Mouse (Mus musculus) thymus, adult 2 months (tissue): ENCODE measurements around the gene Rpain. TPM values are rescaled to one million over a fixed set of nuclear protein-coding genes. Genes with fewer than 3 reads are reported as not detected.

Source experiments
- DNase-seq: peaks from one replicate; pipeline ENCODE4 v3.0.0; 2021
- H3K27ac ChIP-seq: fragments of 200-500 bp; 2 replicates; pipeline ENCODE4 v1.5.1; 2012; ENCODE audit warnings: low read length, control low read depth; ENCODE audit not compliant: control insufficient read depth, insufficient read depth
- H3K27me3 ChIP-seq: fragments of 200-500 bp; 2 replicates; pipeline ENCODE4 v1.6.1; 2012; ENCODE audit warnings: mild to moderate bottlenecking, low read length, moderate library complexity, mixed read lengths; ENCODE audit not compliant: control insufficient read depth, insufficient read depth
- H3K36me3 ChIP-seq: fragments of 200-500 bp; 2 replicates; pipeline ENCODE4 v1.6.1; 2012; ENCODE audit warnings: mild to moderate bottlenecking, low read length, moderate library complexity; ENCODE audit not compliant: control insufficient read depth, insufficient read depth
- H3K4me1 ChIP-seq: fragments of 200-500 bp; replicated peaks from 2 replicates; pipeline ENCODE4 v1.6.1; 2012; ENCODE audit warnings: low read length; ENCODE audit not compliant: control insufficient read depth, insufficient read depth
- H3K4me3 ChIP-seq: fragments of 200-500 bp; 2 replicates; pipeline ENCODE4 v1.5.1; 2012; ENCODE audit warnings: mild to moderate bottlenecking, low read length, control low read depth, moderate library complexity; ENCODE audit not compliant: control insufficient read depth, insufficient read depth
- CTCF ChIP-seq: fragments of 200-500 bp; IDR thresholded peaks from 2 replicates; pipeline ENCODE4 v1.5.1; 2012; ENCODE audit warnings: mild to moderate bottlenecking, control low read depth, low read length, moderate library complexity, borderline replicate concordance; ENCODE audit not compliant: control insufficient read depth, poor library complexity, insufficient read depth; ENCODE audit errors: extremely low read depth
- POLR2A ChIP-seq: fragments of 200-500 bp; IDR thresholded peaks from 2 replicates; pipeline ENCODE4 v1.6.1; 2012; ENCODE audit warnings: mild to moderate bottlenecking, low read length, control low read depth, moderate library complexity; ENCODE audit not compliant: control insufficient read depth, poor library complexity, insufficient read depth; ENCODE audit errors: extremely low read depth
- WGBS: fragments of 180-500 bp; shearing (Covaris S2); methylation state at CpG from one replicate; pipeline ENCODE4 v1.1.7; 2018; 5-methylcytosine and 5-hydroxymethylcytosine counted together
- polyA plus RNA-seq: library from polyadenylated mRNA; depleted of rRNA; stranded (reverse); fragments of >200 nt; gene quantifications from 2 replicates; pipeline ENCODE4 v1.2.3, GENCODE M21; 2012

The Rpain gene
- polyA plus RNA-seq, 1 experiment, result 63.5 TPM

DNA sequence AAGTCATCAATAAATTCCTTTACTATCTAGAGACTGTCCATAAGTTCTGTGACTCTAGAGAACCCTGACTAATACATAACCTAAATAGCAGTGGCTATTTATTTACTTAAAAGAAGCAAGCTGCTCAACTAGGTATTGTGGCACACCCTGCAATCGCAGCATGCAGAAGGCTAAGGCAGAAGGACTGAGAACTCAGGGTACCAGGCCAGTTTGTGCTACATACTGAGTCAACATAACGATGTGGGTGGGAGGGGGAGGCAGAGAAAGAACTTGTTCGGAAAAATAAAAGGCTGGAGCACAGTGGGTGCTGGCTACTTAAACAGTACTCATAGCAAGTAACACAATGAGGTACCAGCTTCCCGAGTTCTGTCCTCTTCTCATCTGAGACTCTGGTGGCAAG lies 31.2 kb downstream of the Rpain start:
- H3K27me3 ChIP-seq, result no peaks in the 10 kb centered on the region
- H3K27ac ChIP-seq, result no peak overlapping the region
- 92% methylated on average over 4 of the region's 4 CpGs for WGBS
- TF ChIP-seq CTCF, result no peak
- TF ChIP-seq POLR2A, result no peak
- peaks cover 8% of the 10 kb centered on the region; the same call in 1 of the 2 replicates for H3K4me1 ChIP-seq
- no peak for DNase-seq
- H3K36me3 ChIP-seq, result peaks cover 6% of the 10 kb centered on the region
- H3K4me3 ChIP-seq, result no peak overlapping the region

- Histone ChIP-seq H3K27ac (no peak overlapping the region), H3K36me3 (no peaks in the 10 kb centered on the region), H3K4me1 (peaks cover 8% of the 10 kb centered on the region; the same call in 1 of the 2 replicates), H3K4me3 (peak overlapping the region; percentile 59), H3K27me3 (no peaks in the 10 kb centered on the region)
- TF ChIP-seq POLR2A (no peak), CTCF (no peak)
- DNase-seq, result no peak
- under 1% methylated on average over 49 of the region's 49 CpGs for WGBS
Observed at GRCm38 (mm10) chr11:71003611-71004315, 33.8 kb downstream of the Rpain start.

GRCm38 (mm10) chr11:71004316-71004773 lies 34.3 kb downstream of the Rpain start, which contains the start of gene Dhx33:
Gene Dhx33, minus strand, starts transcription at chr11:71004437.
- under 1% methylated on average over 35 of the region's 35 CpGs for WGBS
- no peaks in the 10 kb centered on the region for H3K36me3 ChIP-seq

GRCm38 (mm10) chr11:71005046-71005445 lies 35.0 kb downstream of the Rpain start:
- DNase-seq, result no peak
- H3K36me3 ChIP-seq, result peaks cover 4% of the 10 kb centered on the region; the same call in 1 of the 2 replicates
- no peak overlapping the region for H3K27ac ChIP-seq
- WGBS, result 42% methylated on average over 5 of the region's 5 CpGs
- H3K4me1 ChIP-seq, result peaks cover 8% of the 10 kb centered on the region; the same call in 1 of the 2 replicates
- H3K4me3 ChIP-seq, result no peak overlapping the region
- H3K27me3 ChIP-seq, result no peaks in the 10 kb centered on the region
- TF ChIP-seq CTCF (no peak), POLR2A (no peak)

More at GRCm38 (mm10) chr11:71004316-71004773, 34.3 kb downstream of the Rpain start, which contains the start of gene Dhx33:
- peak; percentile 94 for DNase-seq
- TF ChIP-seq POLR2A (no peak), CTCF (no peak)
- peaks cover 8% of the 10 kb centered on the region; the same call in 1 of the 2 replicates for H3K4me1 ChIP-seq
- H3K27me3 ChIP-seq, result no peaks in the 10 kb centered on the region
- no peak within 1 kb of the TSS for H3K27ac ChIP-seq
- peak within 1 kb of the TSS; percentile 59 for H3K4me3 ChIP-seq

DNA sequence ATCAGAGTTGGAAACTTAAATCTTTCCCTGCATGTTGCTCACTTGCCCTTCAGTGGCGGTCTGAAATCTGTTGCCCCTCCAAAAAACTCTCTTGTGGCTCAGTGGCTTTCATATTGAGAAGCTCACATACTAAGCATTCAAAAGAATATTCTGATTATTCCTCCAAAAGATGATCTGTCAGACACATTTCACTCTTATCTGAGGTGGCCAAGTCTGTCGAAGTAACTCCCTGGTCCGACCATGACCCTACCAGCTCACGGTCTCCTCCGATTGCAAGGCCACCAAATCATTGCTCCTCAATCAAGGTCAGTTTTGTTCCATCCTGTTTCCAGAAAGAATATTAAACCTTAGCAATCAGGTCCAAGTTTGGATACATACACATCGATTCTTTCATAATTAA lies 37.0 kb downstream of the Rpain start:
- no peak for TF ChIP-seq CTCF
- TF ChIP-seq POLR2A, result no peak
- DNase-seq, result no peak
- peaks cover 23% of the 10 kb centered on the region for H3K36me3 ChIP-seq
- no peak overlapping the region for H3K4me3 ChIP-seq
- peaks cover 8% of the 10 kb centered on the region; the same call in 1 of the 2 replicates for H3K4me1 ChIP-seq
- WGBS, result 98% methylated on average over 6 of the region's 6 CpGs
- no peak overlapping the region for H3K27ac ChIP-seq
- no peaks in the 10 kb centered on the region for H3K27me3 ChIP-seq

DNA sequence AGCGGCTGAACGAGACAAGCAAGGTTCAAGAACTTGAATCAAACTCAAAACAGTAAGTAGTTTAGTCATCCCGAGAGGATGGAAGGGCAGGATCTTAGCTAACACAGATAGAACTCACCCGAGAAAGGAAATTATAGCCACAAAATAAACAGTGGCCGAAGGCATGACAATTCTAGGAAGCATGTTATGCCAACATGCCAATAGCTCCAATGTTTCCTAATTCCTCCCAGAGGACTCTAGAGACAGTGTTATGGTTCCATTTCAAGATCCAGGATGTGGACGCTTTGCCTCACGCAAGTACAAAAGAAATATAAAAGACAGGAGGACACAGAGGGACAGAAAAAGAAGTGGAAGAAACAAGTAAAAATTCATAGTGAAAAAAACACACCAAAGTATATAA lies 37.8 kb downstream of the Rpain start:
- H3K36me3 ChIP-seq, result peaks cover 31% of the 10 kb centered on the region
- whole genome bisulfite sequencing, result 93% methylated on average over 7 of the region's 7 CpGs
- DNase-seq, result no peak
- no peak overlapping the region for H3K27ac ChIP-seq
- no peak overlapping the region for H3K4me3 ChIP-seq
- H3K4me1 ChIP-seq, result peaks cover 8% of the 10 kb centered on the region; the same call in 1 of the 2 replicates
- TF ChIP-seq POLR2A (no peak), CTCF (no peak)
- no peaks in the 10 kb centered on the region for H3K27me3 ChIP-seq
